Mouse (Mus musculus): ENCODE data around the gene Enkd1.

DNA sequence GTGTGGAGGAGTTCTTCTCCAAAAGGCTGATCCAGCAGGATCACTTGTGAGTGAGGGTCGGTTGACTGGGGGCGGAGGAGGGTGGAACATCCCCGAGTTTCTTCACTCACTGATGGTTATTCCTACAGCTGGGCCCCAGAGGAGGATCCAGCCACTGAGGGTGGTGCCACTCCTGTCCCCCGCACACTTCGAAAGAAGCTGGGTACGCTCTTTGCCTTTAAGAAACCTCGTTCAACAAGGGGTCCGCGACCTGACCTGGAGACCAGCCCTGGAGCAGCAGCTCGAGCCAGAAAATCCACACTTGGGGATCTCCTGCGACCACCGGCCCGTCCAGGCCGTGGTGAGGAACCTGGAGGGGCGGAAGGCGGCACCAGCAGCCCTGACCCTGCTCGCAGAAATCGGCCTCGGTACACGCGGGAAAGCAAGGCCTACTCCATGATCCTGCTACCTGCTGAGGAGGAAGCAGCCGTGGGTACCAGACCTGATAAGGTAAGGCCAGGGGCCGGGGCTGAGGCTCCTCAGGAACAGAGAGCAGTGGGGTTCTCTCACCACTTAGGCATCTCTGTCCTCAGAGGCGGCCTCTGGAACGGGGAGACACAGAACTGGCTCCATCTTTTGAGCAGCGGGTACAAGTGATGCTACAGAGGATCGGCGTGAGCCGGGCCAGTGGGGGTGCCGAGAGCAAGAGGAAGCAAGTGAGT lies 12.8 kb downstream of the Enkd1 start:
- no peak for TF ChIP-seq POLR2A (IDR thresholded peaks at IDR 0.05; ENCODE audit: low read depth, low read length)
- no peak for TF ChIP-seq CTCF (IDR thresholded peaks at IDR 0.05; ENCODE audit: extremely low read depth, insufficient read length, insufficient replicate concordance, low read depth, low read length)

Measured in small intestine, adult 2 months (tissue).